Mouse (Mus musculus): ENCODE data around the gene Clta. TPM values are rescaled to one million over a fixed set of nuclear protein-coding genes. Genes with fewer than 3 reads are reported as not detected.

Clta gene
- total and polyA plus RNA-seq, 3 experiments, result 301 to 454 (median 450) TPM

DNA sequence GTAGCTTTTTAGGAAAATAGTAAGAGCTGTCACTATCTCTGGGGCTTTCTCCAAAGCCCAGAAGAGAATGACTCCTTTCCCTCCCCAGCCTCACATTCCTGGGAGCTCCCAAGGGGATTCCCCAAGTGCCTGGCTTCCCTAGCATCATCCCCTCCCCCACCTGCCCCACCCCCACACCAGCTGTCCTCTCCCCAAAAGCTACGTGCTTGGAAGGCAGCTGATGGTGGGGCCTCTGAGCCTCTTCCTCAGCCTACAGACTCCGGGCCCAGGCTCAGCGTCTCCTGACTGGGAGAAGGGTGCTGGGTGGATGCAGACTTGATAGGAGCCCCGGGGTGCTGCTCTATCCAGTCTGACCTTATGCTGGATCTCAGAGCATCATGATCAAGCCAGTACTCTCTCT is 34.9 kb upstream of the Clta start:
- peaks cover 3% of the 10 kb centered on the region; the same call in 1 of the 2 replicates for H3K79me2 ChIP-seq (replicated peaks; ENCODE audit: control insufficient read depth, extremely low read depth, insufficient read depth, poor library complexity, severe bottlenecking)
- peak overlapping the region; percentile 93 for H3K4me2 ChIP-seq (ENCODE audit: insufficient read depth, low read depth, poor library complexity, severe bottlenecking)
- H3K27me3 ChIP-seq (replicated peaks), result no peaks in the 10 kb centered on the region
- H3K27ac ChIP-seq (ENCODE audit: insufficient read depth, low read depth), result peak overlapping the region; percentile 59
- peak overlapping the region; percentile 65 for H3K9ac ChIP-seq (ENCODE audit: insufficient read depth, low read depth)
- dilution Hi-C loops (cut with MboI; ENCODE audit: extremely low pct_ligation_motif_present, extremely low pct_unique_long_range_greater_than_20kb, low sequenced_read_pairs), result no loop called here
- no peaks in the 10 kb centered on the region for H3K9me3 ChIP-seq (replicated peaks; ENCODE audit: low read length)
- in situ Hi-C loops (cut with MboI; ENCODE audit: low pct_ligation_motif_present, low pct_unique_long_range_greater_than_20kb, low sequenced_read_pairs), result no loop called here
- H3K4me1 ChIP-seq (ENCODE audit: control insufficient read depth in 1 of 2, insufficient read depth in 2 of 2), result peaks cover 60 to 91% of the 10 kb centered on the region in 2 experiments
- no peak for DNase-seq (ENCODE audit: extremely low read depth)
- H3K36me3 ChIP-seq (replicated peaks in 1 of 2; ENCODE audit: control insufficient read depth in 1 of 2, insufficient read depth in 1 of 2, low read length in 1 of 2), result peaks cover 9 to 46% of the 10 kb centered on the region in 2 experiments
- TF ChIP-seq IRF4 (IDR thresholded peaks at IDR 0.05; ENCODE audit: low read depth, low read length) (peak; percentile 15; the same call in 1 of the 2 replicates), HCFC1 (IDR thresholded peaks at IDR 0.05; ENCODE audit: low read depth, low read length) (no peak), KAT2A (IDR thresholded peaks at IDR 0.05; ENCODE audit: insufficient replicate concordance, low read length) (no peak), RCOR1 (conservative IDR thresholded peaks at IDR 0.05; ENCODE audit: low read depth, low read length) (no peak), BHLHE40 (IDR thresholded peaks at IDR 0.05; ENCODE audit: low read depth, low read length) (peak; percentile 21; the same call in 1 of the 2 replicates), E2F4 (IDR thresholded peaks at IDR 0.05; ENCODE audit: insufficient replicate concordance, low read depth, low read length) (no peak), ETS1 (conservative IDR thresholded peaks at IDR 0.05; ENCODE audit: low read depth, low read length) (peak; percentile 58), MAZ (IDR thresholded peaks at IDR 0.05; ENCODE audit: low read depth, low read length) (0 out of 2 replicates have a peak, but pooled peaks have one; percentile 37), CHD2 (IDR thresholded peaks at IDR 0.05; ENCODE audit: low read length) (peak; percentile 95), TBP (conservative IDR thresholded peaks at IDR 0.05; ENCODE audit: low read depth, low read length) (no peak), TCF12 (IDR thresholded peaks at IDR 0.05; ENCODE audit: low read depth, low read length) (0 out of 2 replicates have a peak, but pooled peaks have one; percentile 24), EP300 (IDR thresholded peaks at IDR 0.05; ENCODE audit: low read length) (peak; percentile 25; the same call in 1 of the 2 replicates), MAX (IDR thresholded peaks at IDR 0.05; ENCODE audit: low read length) (no peak), JUND (conservative IDR thresholded peaks at IDR 0.05; ENCODE audit: low read depth, low read length) (no peak)
- H3K4me3 ChIP-seq (replicated peaks in 1 of 3; ENCODE audit: low read depth in 2 of 3, low read length in 2 of 3, poor library complexity in 1 of 3), result peak overlapping the region in 1 of 3 experiments; percentile 15

DNA sequence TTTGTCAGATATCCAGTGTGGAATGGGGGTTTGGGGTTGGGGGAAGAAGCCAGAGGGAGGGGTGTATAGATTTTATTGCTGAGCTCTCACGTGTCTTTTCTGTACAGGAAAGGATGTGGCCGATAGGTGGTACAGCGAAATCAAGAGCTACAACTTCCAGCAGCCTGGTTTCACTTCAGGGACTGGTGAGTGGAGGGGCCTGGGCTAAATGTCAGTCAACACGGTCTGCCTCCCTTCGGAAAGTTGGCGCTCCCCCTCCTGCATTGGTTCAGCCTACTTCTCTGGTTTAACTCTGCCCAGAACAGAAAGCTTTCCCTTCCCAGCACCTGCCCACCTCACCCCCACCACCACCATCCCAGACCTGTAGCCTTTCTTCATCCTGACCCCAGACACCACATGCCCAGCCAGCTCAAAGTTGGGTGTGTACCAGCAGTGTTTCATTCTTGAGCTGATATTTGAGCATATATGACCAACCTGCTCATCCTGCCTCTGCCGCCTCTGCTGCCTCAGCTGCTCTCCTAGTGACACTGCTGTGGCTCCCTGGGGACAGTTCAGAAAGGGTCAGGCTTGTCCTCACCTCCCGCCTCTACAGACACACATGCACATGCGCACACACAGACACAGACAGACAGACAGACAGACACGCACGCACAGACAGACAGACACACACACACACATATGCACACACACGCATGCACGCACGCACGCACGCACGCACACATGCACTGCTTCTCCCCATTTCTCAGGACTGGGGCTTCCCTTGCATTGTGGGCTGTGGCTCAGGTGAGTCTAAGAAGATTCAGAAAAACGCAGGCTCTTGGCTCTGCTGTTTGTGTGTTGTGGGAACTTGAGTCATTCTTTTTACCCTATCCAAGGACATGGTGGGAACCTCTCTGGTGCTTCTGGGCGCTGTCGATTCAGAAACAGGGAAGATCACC is 33.6 kb upstream of the Clta start:
- Histone ChIP-seq H3K4me1 (ENCODE audit: control insufficient read depth in 1 of 2, insufficient read depth in 2 of 2) (peaks cover 58 to 89% of the 10 kb centered on the region in 2 experiments), H3K9me3 (replicated peaks; ENCODE audit: low read length) (no peaks in the 10 kb centered on the region), H3K4me2 (ENCODE audit: insufficient read depth, low read depth, poor library complexity, severe bottlenecking) (peak overlapping the region; percentile 93), H3K79me2 (replicated peaks; ENCODE audit: control insufficient read depth, extremely low read depth, insufficient read depth, poor library complexity, severe bottlenecking) (peaks cover 3% of the 10 kb centered on the region; the same call in 1 of the 2 replicates), H3K36me3 (replicated peaks in 1 of 2; ENCODE audit: control insufficient read depth in 1 of 2, insufficient read depth in 1 of 2, low read length in 1 of 2) (peaks cover 9 to 49% of the 10 kb centered on the region in 2 experiments), H3K4me3 (replicated peaks in 1 of 3; ENCODE audit: low read depth in 2 of 3, low read length in 2 of 3, poor library complexity in 1 of 3) (peak overlapping the region; percentile 10 to 55 (median 29)), H3K9ac (ENCODE audit: insufficient read depth, low read depth) (peak overlapping the region; percentile 65), H3K27me3 (replicated peaks) (no peaks in the 10 kb centered on the region), H3K27ac (ENCODE audit: insufficient read depth, low read depth) (peak overlapping the region; percentile 95)
- DNase-seq (ENCODE audit: extremely low read depth), result peak; percentile 84
- dilution Hi-C loops (cut with MboI; ENCODE audit: extremely low pct_ligation_motif_present, extremely low pct_unique_long_range_greater_than_20kb, low sequenced_read_pairs) (no loop called here), in situ Hi-C loops (cut with MboI; ENCODE audit: low pct_ligation_motif_present, low pct_unique_long_range_greater_than_20kb, low sequenced_read_pairs) (no loop called here)
- no peak; the same call in 1 of the 2 replicates for TF ChIP-seq RCOR1 (conservative IDR thresholded peaks at IDR 0.05; ENCODE audit: low read depth, low read length)
- no peak for TF ChIP-seq POLR2AphosphoS2 (IDR thresholded peaks at IDR 0.05; ENCODE audit: low read depth, low read length)
- peak; percentile 58; the same call in 1 of the 2 replicates for TF ChIP-seq CHD1 (IDR thresholded peaks at IDR 0.05; ENCODE audit: low read depth, low read length)
- no peak for TF ChIP-seq USF1 (IDR thresholded peaks at IDR 0.05; ENCODE audit: low read depth, low read length)
- TF ChIP-seq TCF12 (IDR thresholded peaks at IDR 0.05; ENCODE audit: low read depth, low read length), result peak; percentile 63; the same call in 1 of the 2 replicates
- TF ChIP-seq IRF4 (IDR thresholded peaks at IDR 0.05; ENCODE audit: low read depth, low read length), result peak; percentile 53
- TF ChIP-seq SIN3A (IDR thresholded peaks at IDR 0.05; ENCODE audit: low read length), result peak; percentile 54; the same call in 1 of the 2 replicates
- TF ChIP-seq MAZ (IDR thresholded peaks at IDR 0.05; ENCODE audit: low read depth, low read length), result peak; percentile 66; the same call in 1 of the 2 replicates
- TF ChIP-seq JUND (conservative IDR thresholded peaks at IDR 0.05; ENCODE audit: low read depth, low read length), result no peak
- TF ChIP-seq KAT2A (IDR thresholded peaks at IDR 0.05; ENCODE audit: insufficient replicate concordance, low read length), result 0 out of 2 replicates have a peak, but pooled peaks have one; percentile 38
- TF ChIP-seq HCFC1 (IDR thresholded peaks at IDR 0.05; ENCODE audit: low read depth, low read length), result no peak
- no peak for TF ChIP-seq MEF2A (IDR thresholded peaks at IDR 0.05; ENCODE audit: borderline replicate concordance, low read depth, low read length)
- TF ChIP-seq MYC (IDR thresholded peaks at IDR 0.05; ENCODE audit: low read depth, low read length), result peak; percentile 34; the same call in 1 of the 2 replicates
- peak; percentile 42 for TF ChIP-seq ETS1 (conservative IDR thresholded peaks at IDR 0.05; ENCODE audit: low read depth, low read length)
- no peak for TF ChIP-seq USF2 (conservative IDR thresholded peaks at IDR 0.05; ENCODE audit: low read depth, low read length)
- TF ChIP-seq CHD2 (IDR thresholded peaks at IDR 0.05; ENCODE audit: low read length), result peak; percentile 50; the same call in 1 of the 2 replicates
- TF ChIP-seq E2F4 (IDR thresholded peaks at IDR 0.05; ENCODE audit: insufficient replicate concordance, low read depth, low read length), result no peak
- no peak for TF ChIP-seq EP300 (IDR thresholded peaks at IDR 0.05; ENCODE audit: low read length)
- TF ChIP-seq ZKSCAN1 (IDR thresholded peaks at IDR 0.05; ENCODE audit: borderline replicate concordance, low read depth, low read length), result no peak
- TF ChIP-seq TBP (conservative IDR thresholded peaks at IDR 0.05; ENCODE audit: low read depth, low read length), result 0 out of 2 replicates have a peak, but pooled peaks have one; percentile 15
- TF ChIP-seq ELF1 (IDR thresholded peaks at IDR 0.05; ENCODE audit: low read depth, low read length), result 0 out of 2 replicates have a peak, but pooled peaks have one; percentile 16
- no peak for TF ChIP-seq GABPA (IDR thresholded peaks at IDR 0.05; ENCODE audit: insufficient replicate concordance, low read depth, low read length)
- TF ChIP-seq PAX5 (IDR thresholded peaks at IDR 0.05; ENCODE audit: low read length), result no peak

Data from CH12.LX (cell line).